Mouse (Mus musculus): ENCODE data around the gene Ewsr1. TPM values are rescaled to one million over a fixed set of nuclear protein-coding genes. Genes with fewer than 3 reads are reported as not detected.

Gene Ewsr1
- total RNA-seq, 2 experiments from 2014 or later, result 70.0 to 104 TPM

Small RNA genes within 50 kb of the gene (microRNA-seq; reads per million reads assigned to microRNA genes)
- 0 reads per million in 2 experiments for gene Gm47296

Other genes with a start within 250 kb of the Ewsr1 start
- gene Nf2, start 249.7 kb downstream of the Ewsr1 start, total RNA-seq (2021), result 10 to 100 TPM; 70.8 to 76.9 TPM
- gene Nipsnap1, start 225.3 kb downstream of the Ewsr1 start, total RNA-seq (2021), result 1 to 10 TPM in 1 of 2 experiments, under 1 TPM in 1; 0.55 to 2.1 TPM
- gene Thoc5, start 203.9 kb downstream of the Ewsr1 start, total RNA-seq (2021), result 10 to 100 TPM; 17.1 to 17.3 TPM
- gene Nefh, start 151.2 kb downstream of the Ewsr1 start, total RNA-seq (2021), result not detected
- 10 to 100 TPM; 49.7 to 58.1 TPM for gene Ap1b1, start 112.4 kb downstream of the Ewsr1 start, total RNA-seq (2021)
- 1 to 10 TPM; 3.8 to 5.6 TPM for gene Rasl10a, start 41.1 kb downstream of the Ewsr1 start, total RNA-seq (2021)
- 10 to 100 TPM; 16.1 to 17.6 TPM for gene Gas2l1, start 33.9 kb downstream of the Ewsr1 start, total RNA-seq (2021)
- gene Rhbdd3, start 340 bp downstream of the Ewsr1 start, total RNA-seq (2021), result 10 to 100 TPM; 25.6 to 28.2 TPM
- 1 to 10 TPM; 1.0 to 2.1 TPM for gene Emid1, start 53.0 kb upstream of the Ewsr1 start, total RNA-seq (2021)
- 10 to 100 TPM; 82.3 to 83.3 TPM for gene Kremen1, start 162.3 kb upstream of the Ewsr1 start, total RNA-seq (2021)